Mouse (Mus musculus): ENCODE measurements around the gene Bach1.

- TF ChIP-seq CTCF (IDR thresholded peaks at IDR 0.05): no peak
- no peak for TF ChIP-seq EP300 (IDR thresholded peaks at IDR 0.05)
Observed at GRCm38 (mm10) chr16:87728703-87729102, 30.0 kb downstream of the Bach1 start.
